Mouse (Mus musculus): ENCODE data around the gene Hemk1. TPM values are rescaled to one million over a fixed set of nuclear protein-coding genes. Genes with fewer than 3 reads are reported as not detected.

Gene Hemk1
- polyA plus RNA-seq, 1 experiment from 2014 or later, result 8.2 TPM

DNA sequence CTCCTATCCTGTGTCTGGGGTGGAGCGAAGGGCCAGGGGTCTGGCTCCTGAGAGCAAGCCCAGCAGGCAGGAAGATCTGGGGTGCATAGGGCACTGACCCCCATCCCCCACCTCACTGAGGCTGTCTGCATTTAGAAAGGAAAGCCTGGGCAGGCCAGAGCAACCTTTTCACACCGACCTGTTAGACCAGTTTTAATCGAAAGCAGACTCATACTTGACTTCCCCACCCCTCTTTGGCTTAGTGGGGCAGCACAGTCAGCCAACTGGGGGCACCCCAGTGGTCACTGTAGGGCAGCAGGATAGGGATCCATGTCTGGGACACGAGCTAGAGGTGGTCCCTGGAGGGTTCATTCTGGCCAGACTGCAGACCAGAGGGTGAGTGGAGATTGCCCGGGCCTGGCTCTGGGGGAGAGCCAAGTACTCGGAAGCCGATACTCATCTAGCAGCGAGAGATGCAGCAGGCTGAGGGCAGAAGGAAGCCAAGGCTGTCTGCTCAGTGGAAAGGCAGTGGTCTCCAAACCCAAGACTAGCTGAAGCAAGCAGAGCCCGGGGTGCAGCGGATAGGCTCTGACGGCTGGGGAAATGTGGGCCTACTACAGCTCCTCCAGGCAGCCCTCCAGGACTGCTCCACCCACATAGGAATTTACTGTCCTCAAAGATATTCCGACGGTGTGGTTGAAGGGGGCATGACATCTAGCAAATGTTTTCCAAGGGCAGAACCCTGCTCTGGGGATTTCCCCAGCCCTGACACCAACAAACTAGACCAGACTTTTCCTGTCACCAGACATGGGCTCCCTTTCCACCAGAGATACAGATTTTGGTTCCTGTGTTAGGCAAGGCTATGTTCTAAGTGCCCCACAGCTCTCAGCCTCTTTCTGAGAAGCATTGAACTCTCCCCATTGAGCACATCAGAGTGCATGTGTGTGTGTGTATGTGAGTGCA is 32.3 kb downstream of the Hemk1 start:
- 59% methylated on average over 13 of the region's 13 CpGs for WGBS
- Histone ChIP-seq H3K4me2 (ENCODE audit: low read depth, low read length) (no peak overlapping the region), H3K27ac (replicated peaks; ENCODE audit: low read depth, low read length) (no peak overlapping the region), H3K4me3 (ENCODE audit: low read depth, low read length) (no peak overlapping the region), H3K4me1 (ENCODE audit: control insufficient read depth, insufficient read depth, low read length) (no peaks in the 10 kb centered on the region), H3K9ac (replicated peaks; ENCODE audit: low read length) (no peak overlapping the region), H3K27me3 (ENCODE audit: control insufficient read depth, insufficient read depth, low read length) (no peaks in the 10 kb centered on the region), H3K9me3 (replicated peaks; ENCODE audit: control insufficient read depth, low read length) (no peaks in the 10 kb centered on the region), H3K36me3 (replicated peaks; ENCODE audit: control insufficient read depth, insufficient read depth, low read depth, low read length) (no peaks in the 10 kb centered on the region)
- ATAC-seq (replicated peaks; ENCODE audit: insufficient number of reproducible peaks, low FRiP score, low TSS enrichment, low read depth) (no peak), DNase-seq (ENCODE audit: low spot score) (no peak)

DNA sequence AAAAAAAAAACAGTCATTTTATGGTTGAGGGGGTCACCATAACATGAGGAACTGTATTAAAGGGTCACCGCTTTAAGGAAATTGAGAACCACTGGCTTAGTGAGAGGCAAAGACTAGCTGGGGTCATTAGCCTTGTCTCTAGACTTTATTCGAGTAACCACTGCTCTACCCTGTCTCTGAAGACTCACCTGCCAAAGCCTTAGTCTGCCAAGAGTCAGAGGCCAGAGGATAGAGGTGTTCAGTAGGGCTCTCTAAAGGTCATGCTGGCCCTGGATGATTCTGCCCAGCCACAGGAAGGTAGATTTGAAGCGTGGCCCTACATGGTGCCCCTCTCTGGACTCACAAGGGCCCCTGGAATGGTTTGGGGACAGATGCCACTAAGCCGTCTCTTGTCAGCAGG is 33.1 kb downstream of the Hemk1 start:
- ATAC-seq (replicated peaks; ENCODE audit: insufficient number of reproducible peaks, low FRiP score, low TSS enrichment, low read depth), result no peak

DNA sequence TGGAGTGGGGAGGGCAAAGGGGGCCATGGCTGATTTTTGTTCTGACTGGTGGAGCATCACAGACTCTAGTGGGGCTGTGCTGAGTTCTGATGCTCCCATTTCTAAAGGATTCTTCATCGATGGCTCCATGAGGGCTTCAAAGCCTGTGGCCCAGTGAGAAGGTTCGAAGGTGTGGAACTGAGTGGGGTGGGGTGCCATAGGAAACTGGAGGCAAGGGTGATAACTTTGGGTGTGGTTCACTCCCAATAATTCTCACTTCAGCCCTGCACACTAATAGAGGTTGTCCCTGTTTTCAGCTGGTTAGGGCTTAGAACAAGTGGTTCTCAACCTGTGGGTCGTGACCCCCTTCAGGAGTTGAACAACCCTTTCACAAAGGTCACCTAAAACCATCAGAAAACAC is 33.8 kb downstream of the Hemk1 start:
- ATAC-seq (replicated peaks; ENCODE audit: insufficient number of reproducible peaks, low FRiP score, low TSS enrichment, low read depth), result no peak
- Histone ChIP-seq H3K27ac (replicated peaks; ENCODE audit: low read depth, low read length) (no peak overlapping the region), H3K4me1 (ENCODE audit: control insufficient read depth, insufficient read depth, low read length) (no peaks in the 10 kb centered on the region), H3K9ac (replicated peaks; ENCODE audit: low read length) (no peak overlapping the region), H3K4me3 (ENCODE audit: low read depth, low read length) (no peak overlapping the region), H3K27me3 (ENCODE audit: control insufficient read depth, insufficient read depth, low read length) (no peaks in the 10 kb centered on the region), H3K4me2 (ENCODE audit: low read depth, low read length) (no peak overlapping the region), H3K36me3 (replicated peaks; ENCODE audit: control insufficient read depth, insufficient read depth, low read depth, low read length) (no peaks in the 10 kb centered on the region), H3K9me3 (replicated peaks; ENCODE audit: control insufficient read depth, low read length) (no peaks in the 10 kb centered on the region)
- no peak for DNase-seq (ENCODE audit: low spot score)
- 86% methylated on average over 3 of the region's 3 CpGs for WGBS

More for the DNA sequence above, 33.1 kb downstream of the Hemk1 start:
- 72% methylated on average over 4 of the region's 4 CpGs for whole genome bisulfite sequencing
- Histone ChIP-seq H3K36me3 (replicated peaks; ENCODE audit: control insufficient read depth, insufficient read depth, low read depth, low read length) (no peaks in the 10 kb centered on the region), H3K27ac (replicated peaks; ENCODE audit: low read depth, low read length) (no peak overlapping the region), H3K4me3 (ENCODE audit: low read depth, low read length) (no peak overlapping the region), H3K4me1 (ENCODE audit: control insufficient read depth, insufficient read depth, low read length) (no peaks in the 10 kb centered on the region), H3K27me3 (ENCODE audit: control insufficient read depth, insufficient read depth, low read length) (no peaks in the 10 kb centered on the region), H3K4me2 (ENCODE audit: low read depth, low read length) (no peak overlapping the region), H3K9ac (replicated peaks; ENCODE audit: low read length) (no peak overlapping the region), H3K9me3 (replicated peaks; ENCODE audit: control insufficient read depth, low read length) (no peaks in the 10 kb centered on the region)
- no peak for DNase-seq (ENCODE audit: low spot score)

DNA sequence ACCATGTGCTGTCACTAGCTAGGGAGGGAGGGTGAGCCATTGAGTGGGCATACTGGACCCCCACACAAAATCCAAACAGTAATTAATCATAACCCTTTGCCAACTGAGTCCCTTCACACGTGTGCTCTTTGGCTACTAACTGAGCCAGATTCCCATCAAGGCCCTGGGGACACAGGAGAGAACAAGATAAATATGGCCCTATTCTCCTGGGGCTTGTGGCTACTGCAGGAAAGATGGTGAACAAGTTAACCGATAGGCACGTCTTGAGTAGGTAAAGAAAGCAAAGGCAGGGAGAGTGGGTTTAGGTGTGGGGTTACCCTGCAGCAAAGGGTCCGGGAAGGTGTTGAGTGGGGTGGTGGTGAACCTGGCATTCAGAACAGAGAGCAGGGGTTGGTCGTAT is 34.2 kb downstream of the Hemk1 start:
- no peak overlapping the region for H3K4me2 ChIP-seq (ENCODE audit: low read depth, low read length)
- H3K27ac ChIP-seq (replicated peaks; ENCODE audit: low read depth, low read length), result no peak overlapping the region
- DNase-seq (ENCODE audit: low spot score) (no peak), ATAC-seq (replicated peaks; ENCODE audit: insufficient number of reproducible peaks, low FRiP score, low TSS enrichment, low read depth) (no peak)
- H3K9me3 ChIP-seq (replicated peaks; ENCODE audit: control insufficient read depth, low read length), result no peaks in the 10 kb centered on the region
- no peaks in the 10 kb centered on the region for H3K4me1 ChIP-seq (ENCODE audit: control insufficient read depth, insufficient read depth, low read length)
- WGBS, result 81% methylated on average over 5 of the region's 5 CpGs
- no peaks in the 10 kb centered on the region for H3K36me3 ChIP-seq (replicated peaks; ENCODE audit: control insufficient read depth, insufficient read depth, low read depth, low read length)
- H3K4me3 ChIP-seq (ENCODE audit: low read depth, low read length), result no peak overlapping the region
- no peak overlapping the region for H3K9ac ChIP-seq (replicated peaks; ENCODE audit: low read length)
- H3K27me3 ChIP-seq (ENCODE audit: control insufficient read depth, insufficient read depth, low read length), result no peaks in the 10 kb centered on the region

DNA sequence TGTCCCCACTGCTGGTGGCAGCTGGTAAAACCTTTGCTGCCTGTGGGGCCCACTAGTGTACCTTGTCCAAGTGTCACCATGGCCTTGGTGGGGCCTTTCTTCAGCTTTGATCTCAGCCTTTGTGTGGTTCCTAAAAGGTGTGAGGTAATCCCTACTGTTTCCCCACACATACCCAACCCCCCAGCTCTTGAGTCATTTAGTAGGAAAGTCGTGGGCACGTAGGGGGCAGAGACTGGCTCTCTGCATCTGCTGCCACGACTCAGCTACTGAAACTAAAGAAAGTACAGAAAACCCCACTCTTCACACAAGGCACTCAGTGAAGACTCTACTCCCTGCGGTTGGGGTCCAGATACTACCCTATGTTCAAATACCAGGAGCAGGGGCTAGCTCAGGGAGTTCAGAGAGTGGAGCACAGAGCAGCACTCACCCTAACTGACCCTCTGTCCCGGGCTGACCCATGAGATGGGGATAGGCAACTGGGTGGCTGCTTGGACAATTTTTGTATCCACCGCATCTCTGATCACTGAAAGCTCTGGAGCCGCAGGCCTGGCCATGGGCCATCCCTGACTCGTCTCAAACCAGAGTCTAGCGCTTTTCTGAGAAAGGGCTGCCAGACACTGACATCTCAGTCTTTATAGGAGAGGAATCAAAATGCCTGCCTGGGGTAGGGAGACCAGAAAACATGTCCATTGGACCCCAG is 34.9 kb downstream of the Hemk1 start:
- Histone ChIP-seq H3K9ac (replicated peaks; ENCODE audit: low read length) (no peak overlapping the region), H3K4me1 (ENCODE audit: control insufficient read depth, insufficient read depth, low read length) (no peaks in the 10 kb centered on the region), H3K4me2 (ENCODE audit: low read depth, low read length) (no peak overlapping the region), H3K27me3 (ENCODE audit: control insufficient read depth, insufficient read depth, low read length) (no peaks in the 10 kb centered on the region), H3K27ac (replicated peaks; ENCODE audit: low read depth, low read length) (no peak overlapping the region), H3K9me3 (replicated peaks; ENCODE audit: control insufficient read depth, low read length) (no peaks in the 10 kb centered on the region), H3K4me3 (ENCODE audit: low read depth, low read length) (no peak overlapping the region), H3K36me3 (replicated peaks; ENCODE audit: control insufficient read depth, insufficient read depth, low read depth, low read length) (no peaks in the 10 kb centered on the region)
- ATAC-seq (replicated peaks; ENCODE audit: insufficient number of reproducible peaks, low FRiP score, low TSS enrichment, low read depth) (no peak), DNase-seq (ENCODE audit: low spot score) (no peak)
- WGBS, result 82% methylated on average over 9 of the region's 9 CpGs

DNA sequence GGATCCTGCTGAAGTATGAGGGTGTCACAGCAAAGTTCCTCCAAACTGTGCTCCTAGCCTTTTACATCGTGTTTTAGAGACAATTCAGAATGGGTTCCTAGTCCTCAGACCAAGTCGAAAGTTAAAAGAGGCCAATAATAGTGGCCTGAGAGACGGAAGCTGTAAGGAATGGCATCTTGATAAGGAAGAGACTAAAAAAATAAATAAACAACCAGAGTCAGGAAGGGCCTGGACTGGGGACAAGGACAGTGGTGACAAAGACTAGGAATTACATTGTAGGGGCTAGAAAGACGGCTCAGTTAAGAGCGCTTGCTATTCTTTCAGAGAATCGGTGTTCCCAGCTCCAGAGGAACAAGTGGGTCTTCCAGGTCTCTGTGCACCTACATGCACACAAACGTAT is 35.6 kb downstream of the Hemk1 start:
- H3K27me3 ChIP-seq (ENCODE audit: control insufficient read depth, insufficient read depth, low read length), result no peaks in the 10 kb centered on the region
- WGBS, result 82% methylated on average over 7 of the region's 7 CpGs
- no peaks in the 10 kb centered on the region for H3K4me1 ChIP-seq (ENCODE audit: control insufficient read depth, insufficient read depth, low read length)
- ATAC-seq (replicated peaks; ENCODE audit: insufficient number of reproducible peaks, low FRiP score, low TSS enrichment, low read depth) (no peak), DNase-seq (ENCODE audit: low spot score) (no peak)
- H3K36me3 ChIP-seq (replicated peaks; ENCODE audit: control insufficient read depth, insufficient read depth, low read depth, low read length), result no peaks in the 10 kb centered on the region
- no peak overlapping the region for H3K4me3 ChIP-seq (ENCODE audit: low read depth, low read length)
- no peak overlapping the region for H3K4me2 ChIP-seq (ENCODE audit: low read depth, low read length)
- H3K9ac ChIP-seq (replicated peaks; ENCODE audit: low read length), result no peak overlapping the region
- no peak overlapping the region for H3K27ac ChIP-seq (replicated peaks; ENCODE audit: low read depth, low read length)
- H3K9me3 ChIP-seq (replicated peaks; ENCODE audit: control insufficient read depth, low read length), result no peaks in the 10 kb centered on the region

DNA sequence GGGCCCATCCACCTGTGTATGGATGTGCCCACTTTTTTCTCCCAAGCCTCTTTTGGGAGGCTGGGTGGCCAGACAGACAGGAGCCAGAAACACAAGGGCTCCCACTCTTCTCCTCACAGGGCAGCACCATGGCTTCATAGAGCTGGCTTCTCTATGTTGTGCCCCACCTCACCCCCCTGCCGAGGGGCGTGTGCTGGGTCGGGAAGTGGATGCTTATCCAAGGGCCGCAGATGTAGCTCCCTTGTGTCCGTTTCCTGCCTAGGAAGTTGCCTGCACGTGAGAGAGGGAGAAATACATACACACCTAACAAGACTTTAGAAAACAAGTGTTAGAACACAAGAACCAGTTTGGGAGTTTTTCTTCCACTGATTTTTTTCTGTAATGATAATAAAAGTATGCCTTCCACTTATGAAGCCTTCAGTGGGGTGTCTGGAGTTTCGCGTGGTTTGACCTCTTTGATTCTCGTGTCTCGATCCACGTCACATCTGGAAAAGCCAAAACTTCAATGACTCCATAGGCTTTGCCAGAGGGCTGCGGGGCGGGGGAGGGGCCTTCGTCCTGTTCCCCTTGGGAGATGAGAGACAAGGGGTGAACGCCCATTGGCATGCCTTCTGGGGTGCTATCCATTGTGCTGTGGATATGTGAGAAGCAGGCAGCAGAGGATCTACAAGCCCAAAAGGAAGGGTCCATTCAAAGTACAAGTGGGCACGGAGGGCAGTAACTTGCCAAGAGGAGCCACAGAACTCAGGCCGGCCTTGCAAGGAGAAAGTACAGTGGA is 36.4 kb downstream of the Hemk1 start:
- Histone ChIP-seq H3K9ac (replicated peaks; ENCODE audit: low read length) (no peak overlapping the region), H3K36me3 (replicated peaks; ENCODE audit: control insufficient read depth, insufficient read depth, low read depth, low read length) (no peaks in the 10 kb centered on the region), H3K9me3 (replicated peaks; ENCODE audit: control insufficient read depth, low read length) (no peaks in the 10 kb centered on the region), H3K27ac (replicated peaks; ENCODE audit: low read depth, low read length) (no peak overlapping the region), H3K4me3 (ENCODE audit: low read depth, low read length) (no peak overlapping the region), H3K4me2 (ENCODE audit: low read depth, low read length) (no peak overlapping the region), H3K4me1 (ENCODE audit: control insufficient read depth, insufficient read depth, low read length) (no peaks in the 10 kb centered on the region), H3K27me3 (ENCODE audit: control insufficient read depth, insufficient read depth, low read length) (no peaks in the 10 kb centered on the region)
- DNase-seq (ENCODE audit: low spot score) (no peak), ATAC-seq (replicated peaks; ENCODE audit: insufficient number of reproducible peaks, low FRiP score, low TSS enrichment, low read depth) (no peak)
- WGBS, result 83% methylated on average over 17 of the region's 17 CpGs

Data from embryonic facial prominence, embryonic 11.5 days (tissue).